In the genomic region with DNA sequence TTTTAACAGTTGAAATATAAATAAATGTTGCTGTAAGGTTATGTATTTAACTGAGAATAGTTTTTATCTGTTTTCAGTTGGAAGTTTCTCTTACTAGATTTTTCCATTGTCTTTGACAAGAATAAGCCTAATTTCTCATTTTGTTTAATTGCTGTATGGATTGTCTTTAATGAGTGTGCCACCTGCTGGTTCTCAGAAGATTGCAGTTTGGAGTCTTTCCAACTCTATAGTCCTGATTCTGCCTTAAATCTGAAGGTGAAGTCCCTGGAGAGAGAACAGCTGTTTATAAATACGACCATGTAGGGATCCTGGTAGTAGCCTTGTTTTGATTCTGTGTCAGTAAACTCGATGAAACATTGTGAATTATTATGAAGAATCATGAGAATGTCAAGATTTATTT, we compare ENCODE assay signal across 9 mouse cellular contexts. TPM values are rescaled to one million over a fixed set of nuclear protein-coding genes. Genes with fewer than 3 reads are reported as not detected.
DNase-seq lines count a peak whose midpoint lies in the region; ATAC-seq and TF ChIP-seq lines count a peak whose summit lies in the region.
"Had no signal": no experiment of that assay in that cellular context is flagged by ENCODE, and none has a peak within 500 bp of the region (broad histone marks: within the 10 kb centered on the region; RNA-seq: fewer than 3 reads in every experiment).

No protein-coding gene starts in this region.

- H3K36me3 ChIP-seq in hindbrain, embryonic 11.5 days (ENCODE audit: control insufficient read depth, insufficient read depth, low read length): no peaks in the 10 kb centered on the region
- no peaks in the 10 kb centered on the region; the same call in 1 of the 2 replicates for H3K36me3 ChIP-seq in hindbrain, embryonic 12.5 days
- 0 out of 2 replicates have a peak, but pooled peaks cover 3% of the 10 kb centered on the region for H3K36me3 ChIP-seq in E14TG2a.4 (ENCODE audit: insufficient read depth, low read length)
- H3K36me3 ChIP-seq in forebrain, embryonic 15.5 days: peaks cover 6% of the 10 kb centered on the region; the same call in 1 of the 2 replicates

- H3K9ac ChIP-seq in hindbrain, embryonic 11.5 days (ENCODE audit: low read depth, low read length): no peak overlapping the region
- no peak overlapping the region for H3K9ac ChIP-seq in hindbrain, embryonic 12.5 days
- H3K9ac ChIP-seq in forebrain, embryonic 15.5 days (replicated peaks): no peak overlapping the region
- H3K9ac ChIP-seq: limb, embryonic 12.5 days had no signal

- WGBS in hindbrain, embryonic 11.5 days: 80% methylated on average over 2 of the region's 2 CpGs
- WGBS in hindbrain, embryonic 12.5 days: 92% methylated on average over 2 of the region's 2 CpGs
- 24% methylated on average over 2 of the region's 2 CpGs for WGBS in large intestine, adult 2 months
- 33% methylated on average over 2 of the region's 2 CpGs for WGBS in forebrain, embryonic 15.5 days

- H3K9me3 ChIP-seq in hindbrain, embryonic 11.5 days (ENCODE audit: control insufficient read depth, low read length): no peaks in the 10 kb centered on the region
- H3K9me3 ChIP-seq in hindbrain, embryonic 12.5 days (replicated peaks): no peaks in the 10 kb centered on the region; the same call in 1 of the 2 replicates
- H3K9me3 ChIP-seq in E14TG2a.4 (ENCODE audit: low read length): no peaks in the 10 kb centered on the region
- H3K9me3 ChIP-seq in forebrain, embryonic 15.5 days: no peaks in the 10 kb centered on the region
- H3K9me3 ChIP-seq: limb, embryonic 12.5 days had no signal

- no peak overlapping the region for H3K4me2 ChIP-seq in hindbrain, embryonic 11.5 days (replicated peaks; ENCODE audit: low read depth, low read length)
- H3K4me2 ChIP-seq in hindbrain, embryonic 12.5 days (replicated peaks): no peak overlapping the region
- no peak overlapping the region for H3K4me2 ChIP-seq in forebrain, embryonic 15.5 days (replicated peaks)
- H3K4me2 ChIP-seq: limb, embryonic 12.5 days had no signal

- peak; percentile 10 for DNase-seq in hindbrain, embryonic 11.5 days (ENCODE audit: low spot score)
- peak; percentile 75 for DNase-seq in 3T3-L1 (ENCODE audit: low read depth, low spot score)
- peak; percentile 49 to 73 for DNase-seq in cerebellum, postnatal 10 days
- peak; percentile 14 for DNase-seq in large intestine, adult 2 months (ENCODE audit: low read depth, low spot score)
- peak; percentile 49 for DNase-seq in retina, embryonic 14.5 days (ENCODE audit: low spot score)

- no peaks in the 10 kb centered on the region for H3K4me1 ChIP-seq in hindbrain, embryonic 11.5 days (replicated peaks; ENCODE audit: control insufficient read depth, insufficient read depth, low read length)
- H3K4me1 ChIP-seq in hindbrain, embryonic 12.5 days: no peaks in the 10 kb centered on the region
- peaks cover 21% of the 10 kb centered on the region for H3K4me1 ChIP-seq in E14TG2a.4 (replicated peaks; ENCODE audit: low read depth, low read length)
- H3K4me1 ChIP-seq in forebrain, embryonic 15.5 days: no peaks in the 10 kb centered on the region

- no peak overlapping the region for H3K4me3 ChIP-seq in hindbrain, embryonic 11.5 days (ENCODE audit: low read depth, low read length)
- H3K4me3 ChIP-seq in hindbrain, embryonic 12.5 days: no peak overlapping the region
- no peak overlapping the region for H3K4me3 ChIP-seq in E14TG2a.4 (replicated peaks; ENCODE audit: low read length)
- H3K4me3 ChIP-seq in forebrain, embryonic 15.5 days: no peak overlapping the region
- H3K4me3 ChIP-seq: limb, embryonic 12.5 days had no signal

- H3K27ac ChIP-seq in hindbrain, embryonic 11.5 days (ENCODE audit: low read depth, low read length): no peak overlapping the region
- H3K27ac ChIP-seq in hindbrain, embryonic 12.5 days: no peak overlapping the region
- no peak overlapping the region for H3K27ac ChIP-seq in forebrain, embryonic 15.5 days (replicated peaks)
- H3K27ac ChIP-seq: limb, embryonic 12.5 days had no signal

- TF ChIP-seq CTCF in E14TG2a.4 (conservative IDR thresholded peaks at IDR 0.05; ENCODE audit: low read length): peak; percentile 57

- ATAC-seq in hindbrain, embryonic 11.5 days (ENCODE audit: low FRiP score): no peak
- no peak for ATAC-seq in hindbrain, embryonic 12.5 days (ENCODE audit: low FRiP score)
- no peak for ATAC-seq in forebrain, embryonic 15.5 days (replicated peaks)

- H3K27me3 ChIP-seq in hindbrain, embryonic 11.5 days (ENCODE audit: control insufficient read depth, insufficient read depth, low read length): no peaks in the 10 kb centered on the region
- H3K27me3 ChIP-seq in hindbrain, embryonic 12.5 days: no peaks in the 10 kb centered on the region
- H3K27me3 ChIP-seq in E14TG2a.4 (ENCODE audit: insufficient read depth, low read length): no peaks in the 10 kb centered on the region
- H3K27me3 ChIP-seq in forebrain, embryonic 15.5 days: no peaks in the 10 kb centered on the region
- H3K27me3 ChIP-seq: limb, embryonic 12.5 days had no signal

RNA-seq across cellular contexts. Expression of a gene that starts 29.2 kb away (rescaled TPM):
- polyA plus RNA-seq in hindbrain, embryonic 11.5 days (2014; fragmentation: Nextera tagmentation; extraction: Ambion mirVana): 44.1 and 51.7 TPM in 2 replicates
- 38.6 and 44.8 TPM in 2 replicates for polyA plus RNA-seq in hindbrain, embryonic 12.5 days (2016; fragmentation: Nextera tagmentation; extraction: Ambion mirVana)
- 2.6 and 2.7 TPM in 2 replicates for polyA plus RNA-seq in large intestine, adult 2 months (2012; rRNA removed)
- polyA plus RNA-seq in forebrain, embryonic 15.5 days (2015; fragmentation: Nextera tagmentation; extraction: Ambion mirVana): 28.1 and 29.1 TPM in 2 replicates

RNA-seq across cellular contexts. Expression of a gene that starts 36.7 kb away (rescaled TPM):
- 38.7 and 45.0 TPM in 2 replicates for polyA plus RNA-seq in hindbrain, embryonic 11.5 days (2014; fragmentation: Nextera tagmentation; extraction: Ambion mirVana)
- 37.1 and 39.3 TPM in 2 replicates for polyA plus RNA-seq in hindbrain, embryonic 12.5 days (2016; fragmentation: Nextera tagmentation; extraction: Ambion mirVana)
- polyA plus RNA-seq in large intestine, adult 2 months (2012; rRNA removed): 4.8 and 6.0 TPM in 2 replicates
- 26.6 and 30.2 TPM in 2 replicates for polyA plus RNA-seq in forebrain, embryonic 15.5 days (2015; fragmentation: Nextera tagmentation; extraction: Ambion mirVana)

Comparison
In these comparisons a context has a peak if more than half of its experiments do, and no peak if none do; other contexts are left out.
1. DNase-seq: peak in every context shown above with its lines; median percentile 75 in 3T3-L1; 61 in cerebellum, postnatal 10 days; 49 in retina, embryonic 14.5 days; 14 in large intestine, adult 2 months; 10 in hindbrain, embryonic 11.5 days.